ENCODE assay signal across 10 mouse cellular contexts in the genomic region with DNA sequence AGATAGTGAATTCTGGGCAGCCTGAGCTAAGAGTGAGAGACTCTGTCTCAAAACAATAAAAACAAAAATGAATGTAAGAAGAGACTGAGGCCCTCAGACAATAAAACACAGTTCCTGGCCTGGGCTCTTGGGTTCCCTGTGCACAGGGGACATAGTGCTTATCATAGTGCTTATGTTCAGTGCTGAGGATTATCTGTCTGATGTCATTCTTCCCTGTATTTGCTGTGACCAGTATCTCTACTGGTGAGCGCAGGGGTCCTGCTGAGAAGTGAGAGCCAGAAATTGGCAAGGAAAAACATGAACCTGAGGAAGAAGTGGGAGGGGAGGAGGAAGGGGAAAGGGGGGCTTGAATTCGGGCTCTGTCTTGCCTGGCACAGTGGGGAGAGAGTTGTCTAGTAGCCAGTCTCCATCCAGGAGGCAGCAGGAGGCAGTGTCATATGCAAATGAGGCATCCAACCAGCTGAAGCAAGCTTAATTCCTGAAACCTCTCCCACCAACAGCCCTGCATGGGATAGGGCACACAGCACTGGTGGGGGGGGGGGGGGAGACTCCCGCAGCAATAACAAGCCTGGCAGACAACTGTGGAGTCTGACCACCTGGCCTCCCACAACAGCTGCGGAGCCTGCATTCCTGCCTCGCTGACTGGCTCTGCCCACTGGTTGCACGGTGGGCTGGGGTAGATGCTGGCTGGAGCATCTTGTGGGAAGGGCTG. TPM values are rescaled to one million over a fixed set of nuclear protein-coding genes. Genes with fewer than 3 reads are reported as not detected.
DNase-seq lines count a peak whose midpoint lies in the region; ATAC-seq and TF ChIP-seq lines count a peak whose summit lies in the region.
"Had no signal": no experiment of that assay in that cellular context is flagged by ENCODE, and none has a peak within 500 bp of the region (broad histone marks: within the 10 kb centered on the region; RNA-seq: fewer than 3 reads in every experiment).

No protein-coding gene starts in this region.

- no peaks in the 10 kb centered on the region for H3K36me3 ChIP-seq in embryonic facial prominence, embryonic 13.5 days
- no peaks in the 10 kb centered on the region for H3K36me3 ChIP-seq in hindbrain, embryonic 14.5 days (replicated peaks; ENCODE audit: control insufficient read depth, insufficient read depth)
- H3K36me3 ChIP-seq in midbrain, embryonic 16.5 days (ENCODE audit: control insufficient read depth, insufficient read depth, low read length) = no peaks in the 10 kb centered on the region
- H3K36me3 ChIP-seq: heart, embryonic 15.5 days had no signal

- TF ChIP-seq CTCF in brain, embryonic 14.5 days (IDR thresholded peaks at IDR 0.05; ENCODE audit: borderline replicate concordance, extremely low read depth, insufficient read depth, insufficient read length) = no peak

- no peak overlapping the region for H3K4me3 ChIP-seq in embryonic facial prominence, embryonic 13.5 days
- no peak overlapping the region for H3K4me3 ChIP-seq in hindbrain, embryonic 14.5 days (replicated peaks; ENCODE audit: low read length)
- H3K4me3 ChIP-seq in midbrain, embryonic 16.5 days (ENCODE audit: low read depth, low read length) = no peak overlapping the region
- H3K4me3 ChIP-seq: heart, embryonic 15.5 days had no signal

- H3K27me3 ChIP-seq in embryonic facial prominence, embryonic 13.5 days = no peaks in the 10 kb centered on the region
- no peaks in the 10 kb centered on the region for H3K27me3 ChIP-seq in hindbrain, embryonic 14.5 days (ENCODE audit: control insufficient read depth, insufficient read depth, low read length)
- H3K27me3 ChIP-seq in midbrain, embryonic 16.5 days (ENCODE audit: control insufficient read depth, insufficient read depth, low read depth, low read length) = no peaks in the 10 kb centered on the region

- no peak overlapping the region for H3K9ac ChIP-seq in embryonic facial prominence, embryonic 13.5 days
- H3K9ac ChIP-seq in hindbrain, embryonic 14.5 days = peak overlapping the region; percentile 44; the same call in 1 of the 2 replicates
- no peak overlapping the region for H3K9ac ChIP-seq in midbrain, embryonic 16.5 days (ENCODE audit: low read depth, low read length)
- H3K9ac ChIP-seq: heart, embryonic 15.5 days; lung, embryonic 14.5 days had no signal

- DNase-seq in brain, embryonic 14.5 days (ENCODE audit: low read depth) = peak; percentile 96
- peak; percentile 57 for DNase-seq in hindbrain, embryonic 14.5 days (ENCODE audit: low spot score)
- no peak for DNase-seq in T-cell, adult 2 months (ENCODE audit: low spot score)
- DNase-seq in heart, postnatal 10 days = no peak
- DNase-seq in cerebellum, postnatal 36 days = no peak
- DNase-seq: lung, embryonic 14.5 days had no signal

- peak overlapping the region; percentile 26; the same call in 1 of the 2 replicates for H3K4me2 ChIP-seq in embryonic facial prominence, embryonic 13.5 days
- H3K4me2 ChIP-seq in hindbrain, embryonic 14.5 days (replicated peaks) = no peak overlapping the region
- H3K4me2 ChIP-seq in midbrain, embryonic 16.5 days (ENCODE audit: low read length) = no peak overlapping the region
- H3K4me2 ChIP-seq: heart, embryonic 15.5 days; lung, embryonic 14.5 days had no signal

- peaks cover 10% of the 10 kb centered on the region for H3K4me1 ChIP-seq in embryonic facial prominence, embryonic 13.5 days
- H3K4me1 ChIP-seq in hindbrain, embryonic 14.5 days (replicated peaks; ENCODE audit: control insufficient read depth, insufficient read depth, low read length) = peaks cover 24% of the 10 kb centered on the region; the same call in 1 of the 2 replicates
- H3K4me1 ChIP-seq in midbrain, embryonic 16.5 days (ENCODE audit: control insufficient read depth, insufficient read depth, low read length) = peaks cover 11% of the 10 kb centered on the region
- H3K4me1 ChIP-seq: heart, embryonic 15.5 days had no signal

- 11% methylated on average over 6 of the region's 6 CpGs for WGBS in embryonic facial prominence, embryonic 13.5 days
- 10% methylated on average over 6 of the region's 6 CpGs for WGBS in hindbrain, embryonic 14.5 days
- 10% methylated on average over 6 of the region's 6 CpGs for WGBS in midbrain, embryonic 16.5 days

- H3K9me3 ChIP-seq in embryonic facial prominence, embryonic 13.5 days = no peaks in the 10 kb centered on the region
- H3K9me3 ChIP-seq in hindbrain, embryonic 14.5 days (ENCODE audit: control insufficient read depth, low read length) = no peaks in the 10 kb centered on the region
- H3K9me3 ChIP-seq in midbrain, embryonic 16.5 days (replicated peaks; ENCODE audit: control insufficient read depth, low read length, poor library complexity, severe bottlenecking) = no peaks in the 10 kb centered on the region
- H3K9me3 ChIP-seq: heart, embryonic 15.5 days had no signal

- peak overlapping the region; percentile 68; the same call in 1 of the 2 replicates for H3K27ac ChIP-seq in embryonic facial prominence, embryonic 13.5 days
- peak overlapping the region; percentile 72 for H3K27ac ChIP-seq in hindbrain, embryonic 14.5 days
- peak overlapping the region; percentile 72 for H3K27ac ChIP-seq in midbrain, embryonic 16.5 days (ENCODE audit: low read length)
- H3K27ac ChIP-seq: heart, embryonic 15.5 days had no signal

- ATAC-seq in embryonic facial prominence, embryonic 13.5 days (ENCODE audit: insufficient number of reproducible peaks, insufficient read depth, low FRiP score, low TSS enrichment, low read depth) = peak; percentile 45; the same call in 1 of the 2 replicates
- ATAC-seq in hindbrain, embryonic 14.5 days (ENCODE audit: low FRiP score) = peak; percentile 81
- ATAC-seq in midbrain, embryonic 16.5 days = peak; percentile 72
- ATAC-seq in frontal cortex, adult (ENCODE audit: low TSS enrichment) = no peak

- intact Hi-C loops in heart, postnatal 10 days (cut with DNase I) = no loop called here

- TF ChIP-seq POLR2A in brain, embryonic 14.5 days (IDR thresholded peaks at IDR 0.05; ENCODE audit: borderline replicate concordance, extremely low read depth, insufficient read depth, insufficient read length, poor library complexity, severe bottlenecking) = no peak

RNA-seq across cellular contexts. Expression of gene Mad2l2, which starts 8.0 kb away (rescaled TPM):
- polyA plus RNA-seq in brain, embryonic 14.5 days (2012; rRNA removed) = 111 and 132 TPM in 2 replicates
- 70.6 and 76.3 TPM in 2 replicates for polyA plus RNA-seq in embryonic facial prominence, embryonic 13.5 days (2015; fragmentation: Nextera tagmentation; extraction: Ambion mirVana)
- 114 and 124 TPM in 2 replicates for polyA plus RNA-seq in hindbrain, embryonic 14.5 days (2014; fragmentation: Nextera tagmentation; extraction: Ambion mirVana)
- polyA plus RNA-seq in midbrain, embryonic 16.5 days (2015; fragmentation: Nextera tagmentation; extraction: Ambion mirVana) = 98.2 and 100 TPM in 2 replicates
- total RNA-seq in heart, postnatal 10 days (2021) = 10 to 100 TPM; 12.5 to 15.1 TPM

RNA-seq across cellular contexts. Expression of gene Draxin, which starts 8.4 kb away (rescaled TPM):
- 54.9 and 73.0 TPM in 2 replicates for polyA plus RNA-seq in brain, embryonic 14.5 days (2012; rRNA removed)
- 0.78 and 1.1 TPM in 2 replicates for polyA plus RNA-seq in embryonic facial prominence, embryonic 13.5 days (2015; fragmentation: Nextera tagmentation; extraction: Ambion mirVana)
- 16.9 and 17.4 TPM in 2 replicates for polyA plus RNA-seq in hindbrain, embryonic 14.5 days (2014; fragmentation: Nextera tagmentation; extraction: Ambion mirVana)
- 11.8 and 11.9 TPM in 2 replicates for polyA plus RNA-seq in midbrain, embryonic 16.5 days (2015; fragmentation: Nextera tagmentation; extraction: Ambion mirVana)
- total RNA-seq in heart, postnatal 10 days (2021) = not detected
- polyA plus RNA-seq: heart, embryonic 15.5 days; lung, embryonic 14.5 days had no signal

RNA-seq across cellular contexts. Expression of gene Fbxo6, which starts 29.8 kb away (rescaled TPM):
- 18.1 and 25.3 TPM in 2 replicates for polyA plus RNA-seq in brain, embryonic 14.5 days (2012; rRNA removed)
- polyA plus RNA-seq in embryonic facial prominence, embryonic 13.5 days (2015; fragmentation: Nextera tagmentation; extraction: Ambion mirVana) = 14.9 and 15.1 TPM in 2 replicates
- 18.1 and 18.3 TPM in 2 replicates for polyA plus RNA-seq in hindbrain, embryonic 14.5 days (2014; fragmentation: Nextera tagmentation; extraction: Ambion mirVana)
- polyA plus RNA-seq in midbrain, embryonic 16.5 days (2015; fragmentation: Nextera tagmentation; extraction: Ambion mirVana) = 18.5 and 23.8 TPM in 2 replicates
- total RNA-seq in heart, postnatal 10 days (2021) = 10 to 100 TPM; 26.4 to 26.9 TPM

RNA-seq across cellular contexts. Expression of gene Agtrap, which starts 34.3 kb away (rescaled TPM):
- 4.6 and 5.7 TPM in 2 replicates for polyA plus RNA-seq in brain, embryonic 14.5 days (2012; rRNA removed)
- polyA plus RNA-seq in embryonic facial prominence, embryonic 13.5 days (2015; fragmentation: Nextera tagmentation; extraction: Ambion mirVana) = 9.7 and 10.1 TPM in 2 replicates
- polyA plus RNA-seq in hindbrain, embryonic 14.5 days (2014; fragmentation: Nextera tagmentation; extraction: Ambion mirVana) = 5.3 and 6.6 TPM in 2 replicates
- 7.7 and 8.1 TPM in 2 replicates for polyA plus RNA-seq in midbrain, embryonic 16.5 days (2015; fragmentation: Nextera tagmentation; extraction: Ambion mirVana)
- 10 to 100 TPM; 33.6 to 37.0 TPM for total RNA-seq in heart, postnatal 10 days (2021)

RNA-seq across cellular contexts. Expression of gene Fbxo44, which starts 38.1 kb away (rescaled TPM):
- 122 and 144 TPM in 2 replicates for polyA plus RNA-seq in brain, embryonic 14.5 days (2012; rRNA removed)
- polyA plus RNA-seq in embryonic facial prominence, embryonic 13.5 days (2015; fragmentation: Nextera tagmentation; extraction: Ambion mirVana) = 13.5 TPM in 2 replicates
- polyA plus RNA-seq in hindbrain, embryonic 14.5 days (2014; fragmentation: Nextera tagmentation; extraction: Ambion mirVana) = 98.6 and 101 TPM in 2 replicates
- 90.1 and 102 TPM in 2 replicates for polyA plus RNA-seq in midbrain, embryonic 16.5 days (2015; fragmentation: Nextera tagmentation; extraction: Ambion mirVana)
- 10 to 100 TPM; 11.2 to 11.8 TPM for total RNA-seq in heart, postnatal 10 days (2021)

Comparison
In these comparisons a context has a peak if more than half of its experiments do, and no peak if none do; other contexts are left out.
1. DNase-seq: peak in brain, embryonic 14.5 days (single experiment) and hindbrain, embryonic 14.5 days (single experiment); none in T-cell, adult 2 months (single experiment), heart, postnatal 10 days (0 of 2) and cerebellum, postnatal 36 days (0 of 2).
2. Peak in every context shown above with its lines, with median percentiles within 50 percentile points of each other: H3K27ac ChIP-seq.